Mouse (Mus musculus): Measurements from ENCODE around the gene Dmap1. TPM values are rescaled to one million over a fixed set of nuclear protein-coding genes. Genes with fewer than 3 reads are reported as not detected.

Dmap1 gene
- polyA plus RNA-seq, 1 experiment from 2014 or later, result 85.3 TPM

- Histone ChIP-seq H3K9me3 (ENCODE audit: control insufficient read depth, low read length) (no peaks in the 10 kb centered on the region), H3K27me3 (ENCODE audit: control insufficient read depth, insufficient read depth, low read length) (no peaks in the 10 kb centered on the region), H3K27ac (ENCODE audit: low read depth, low read length) (no peak overlapping the region), H3K4me1 (ENCODE audit: control insufficient read depth, insufficient read depth, low read length) (peaks cover 11% of the 10 kb centered on the region), H3K36me3 (ENCODE audit: control insufficient read depth, insufficient read depth, low read length) (no peaks in the 10 kb centered on the region), H3K9ac (ENCODE audit: low read length) (no peak overlapping the region), H3K4me2 (ENCODE audit: low read depth) (no peak overlapping the region), H3K4me3 (ENCODE audit: low read depth, low read length) (no peak overlapping the region)
- ATAC-seq (ENCODE audit: insufficient read depth, low FRiP score, low TSS enrichment) (no peak), DNase-seq (ENCODE audit: low spot score) (no peak)
- WGBS, result 92% methylated on average over 5 of the region's 5 CpGs
These were observed 22.1 kb downstream of the Dmap1 start for GRCm38 (mm10) chr4:117660001-117660400.

GRCm38 (mm10) chr4:117658582-117659444, 23.3 kb downstream of the Dmap1 start:
- peaks cover 19% of the 10 kb centered on the region for H3K4me1 ChIP-seq (ENCODE audit: control insufficient read depth, insufficient read depth, low read length)

GRCm38 (mm10) chr4:117657646-117658045, 24.4 kb downstream of the Dmap1 start:
- H3K9ac ChIP-seq (ENCODE audit: low read length), result no peak overlapping the region
- H3K9me3 ChIP-seq (ENCODE audit: control insufficient read depth, low read length), result no peaks in the 10 kb centered on the region
- H3K4me3 ChIP-seq (ENCODE audit: low read depth, low read length), result no peak overlapping the region
- no peaks in the 10 kb centered on the region for H3K27me3 ChIP-seq (ENCODE audit: control insufficient read depth, insufficient read depth, low read length)
- 85% methylated on average over 4 of the region's 4 CpGs for WGBS
- H3K36me3 ChIP-seq (ENCODE audit: control insufficient read depth, insufficient read depth, low read length), result no peaks in the 10 kb centered on the region
- no peak overlapping the region for H3K4me2 ChIP-seq (ENCODE audit: low read depth)
- H3K4me1 ChIP-seq (ENCODE audit: control insufficient read depth, insufficient read depth, low read length), result peaks cover 19% of the 10 kb centered on the region
- ATAC-seq (ENCODE audit: insufficient read depth, low FRiP score, low TSS enrichment) (no peak), DNase-seq (ENCODE audit: low spot score) (no peak)
- no peak overlapping the region for H3K27ac ChIP-seq (ENCODE audit: low read depth, low read length)

More at GRCm38 (mm10) chr4:117658582-117659444, 23.3 kb downstream of the Dmap1 start:
- peak; percentile 67 for ATAC-seq (ENCODE audit: insufficient read depth, low FRiP score, low TSS enrichment)
- Histone ChIP-seq H3K27me3 (ENCODE audit: control insufficient read depth, insufficient read depth, low read length) (no peaks in the 10 kb centered on the region), H3K36me3 (ENCODE audit: control insufficient read depth, insufficient read depth, low read length) (no peaks in the 10 kb centered on the region), H3K9me3 (ENCODE audit: control insufficient read depth, low read length) (no peaks in the 10 kb centered on the region), H3K27ac (ENCODE audit: low read depth, low read length) (peak overlapping the region; percentile 24; the same call in 1 of the 2 replicates), H3K4me2 (ENCODE audit: low read depth) (no peak overlapping the region), H3K4me3 (ENCODE audit: low read depth, low read length) (no peak overlapping the region), H3K9ac (ENCODE audit: low read length) (no peak overlapping the region)
- peak; percentile 78 for DNase-seq (ENCODE audit: low spot score)
- 19% methylated on average over 14 of the region's 14 CpGs for WGBS

GRCm38 (mm10) chr4:117656961-117657360, 25.1 kb downstream of the Dmap1 start:
- DNase-seq (ENCODE audit: low spot score), result no peak

GRCm38 (mm10) chr4:117655500-117655863, 26.6 kb downstream of the Dmap1 start:
- Histone ChIP-seq H3K4me3 (ENCODE audit: low read depth, low read length) (no peak overlapping the region), H3K4me1 (ENCODE audit: control insufficient read depth, insufficient read depth, low read length) (peaks cover 22% of the 10 kb centered on the region), H3K27me3 (ENCODE audit: control insufficient read depth, insufficient read depth, low read length) (no peaks in the 10 kb centered on the region), H3K9me3 (ENCODE audit: control insufficient read depth, low read length) (no peaks in the 10 kb centered on the region), H3K9ac (ENCODE audit: low read length) (no peak overlapping the region), H3K27ac (ENCODE audit: low read depth, low read length) (no peak overlapping the region), H3K36me3 (ENCODE audit: control insufficient read depth, insufficient read depth, low read length) (no peaks in the 10 kb centered on the region), H3K4me2 (ENCODE audit: low read depth) (no peak overlapping the region)
- WGBS, result 51% methylated on average over 5 of the region's 5 CpGs
- ATAC-seq (ENCODE audit: insufficient read depth, low FRiP score, low TSS enrichment), result no peak; the same call in 1 of the 2 replicates
- no peak for DNase-seq (ENCODE audit: low spot score)

More at GRCm38 (mm10) chr4:117656961-117657360, 25.1 kb downstream of the Dmap1 start:
- H3K9me3 ChIP-seq (ENCODE audit: control insufficient read depth, low read length), result no peaks in the 10 kb centered on the region
- H3K27ac ChIP-seq (ENCODE audit: low read depth, low read length), result no peak overlapping the region
- 17% methylated on average over 6 of the region's 6 CpGs for WGBS
- H3K27me3 ChIP-seq (ENCODE audit: control insufficient read depth, insufficient read depth, low read length), result no peaks in the 10 kb centered on the region
- H3K9ac ChIP-seq (ENCODE audit: low read length), result no peak overlapping the region
- H3K36me3 ChIP-seq (ENCODE audit: control insufficient read depth, insufficient read depth, low read length), result no peaks in the 10 kb centered on the region
- H3K4me2 ChIP-seq (ENCODE audit: low read depth), result no peak overlapping the region
- H3K4me3 ChIP-seq (ENCODE audit: low read depth, low read length), result no peak overlapping the region
- ATAC-seq (ENCODE audit: insufficient read depth, low FRiP score, low TSS enrichment), result no peak
- peaks cover 21% of the 10 kb centered on the region for H3K4me1 ChIP-seq (ENCODE audit: control insufficient read depth, insufficient read depth, low read length)

GRCm38 (mm10) chr4:117654703-117655499, 27.2 kb downstream of the Dmap1 start:
- 53% methylated on average over 9 of the region's 9 CpGs for WGBS
- H3K27ac ChIP-seq (ENCODE audit: low read depth, low read length), result no peak overlapping the region
- H3K4me1 ChIP-seq (ENCODE audit: control insufficient read depth, insufficient read depth, low read length), result peaks cover 22% of the 10 kb centered on the region
- no peak overlapping the region for H3K4me2 ChIP-seq (ENCODE audit: low read depth)
- H3K4me3 ChIP-seq (ENCODE audit: low read depth, low read length), result no peak overlapping the region
- H3K36me3 ChIP-seq (ENCODE audit: control insufficient read depth, insufficient read depth, low read length), result no peaks in the 10 kb centered on the region
- no peak overlapping the region for H3K9ac ChIP-seq (ENCODE audit: low read length)
- H3K27me3 ChIP-seq (ENCODE audit: control insufficient read depth, insufficient read depth, low read length), result no peaks in the 10 kb centered on the region
- DNase-seq (ENCODE audit: low spot score), result no peak
- ATAC-seq (ENCODE audit: insufficient read depth, low FRiP score, low TSS enrichment), result no peak
- no peaks in the 10 kb centered on the region for H3K9me3 ChIP-seq (ENCODE audit: control insufficient read depth, low read length)

GRCm38 (mm10) chr4:117654016-117654702, 27.9 kb downstream of the Dmap1 start:
- Histone ChIP-seq H3K4me1 (ENCODE audit: control insufficient read depth, insufficient read depth, low read length) (peaks cover 16% of the 10 kb centered on the region), H3K4me3 (ENCODE audit: low read depth, low read length) (no peak overlapping the region), H3K36me3 (ENCODE audit: control insufficient read depth, insufficient read depth, low read length) (no peaks in the 10 kb centered on the region), H3K27me3 (ENCODE audit: control insufficient read depth, insufficient read depth, low read length) (no peaks in the 10 kb centered on the region), H3K9me3 (ENCODE audit: control insufficient read depth, low read length) (no peaks in the 10 kb centered on the region), H3K9ac (ENCODE audit: low read length) (no peak overlapping the region), H3K4me2 (ENCODE audit: low read depth) (no peak overlapping the region), H3K27ac (ENCODE audit: low read depth, low read length) (no peak overlapping the region)
- 15% methylated on average over 10 of the region's 10 CpGs for WGBS
- ATAC-seq (ENCODE audit: insufficient read depth, low FRiP score, low TSS enrichment) (no peak), DNase-seq (ENCODE audit: low spot score) (no peak)

GRCm38 (mm10) chr4:117652727-117653126, 29.3 kb downstream of the Dmap1 start:
- Histone ChIP-seq H3K4me3 (ENCODE audit: low read depth, low read length) (no peak overlapping the region), H3K27me3 (ENCODE audit: control insufficient read depth, insufficient read depth, low read length) (no peaks in the 10 kb centered on the region), H3K36me3 (ENCODE audit: control insufficient read depth, insufficient read depth, low read length) (no peaks in the 10 kb centered on the region), H3K27ac (ENCODE audit: low read depth, low read length) (no peak overlapping the region), H3K4me2 (ENCODE audit: low read depth) (no peak overlapping the region), H3K9me3 (ENCODE audit: control insufficient read depth, low read length) (no peaks in the 10 kb centered on the region), H3K4me1 (ENCODE audit: control insufficient read depth, insufficient read depth, low read length) (peaks cover 13% of the 10 kb centered on the region), H3K9ac (ENCODE audit: low read length) (no peak overlapping the region)
- ATAC-seq (ENCODE audit: insufficient read depth, low FRiP score, low TSS enrichment) (no peak), DNase-seq (ENCODE audit: low spot score) (no peak)
- 62% methylated on average over 5 of the region's 5 CpGs for WGBS
